Mouse (Mus musculus): ENCODE data around the gene Pon1.
A peak's percentile ranks its signal among the peaks of the same experiment; 100 is the strongest.

DNA sequence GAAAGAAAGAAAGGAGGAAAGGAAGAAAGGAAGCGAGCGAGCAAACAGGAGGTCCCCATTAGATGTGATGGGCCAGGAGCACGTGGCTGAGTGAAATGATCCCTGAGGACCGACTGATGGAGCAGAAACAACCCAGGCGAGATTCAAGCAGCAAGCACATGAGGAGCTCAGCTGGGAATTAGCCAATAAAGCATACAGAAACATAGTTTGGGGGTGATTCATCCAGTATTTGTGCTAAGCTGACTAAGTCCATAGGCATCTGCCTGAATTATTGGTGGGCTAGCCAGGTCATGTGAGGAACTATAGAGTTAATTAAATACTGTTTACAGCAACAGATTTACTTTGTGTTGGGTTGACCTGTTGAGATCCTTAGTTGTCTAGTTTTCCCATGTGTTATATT is 13.1 kb downstream of the Pon1 start:
- TF ChIP-seq CTCF (IDR thresholded peaks at IDR 0.05; ENCODE audit: control insufficient read depth, insufficient read depth, insufficient read length) = no peak
- TF ChIP-seq USF1 (IDR thresholded peaks at IDR 0.05; ENCODE audit: low read depth) = peak; percentile 80
